Mouse (Mus musculus): ENCODE data around the gene Pts. TPM values are rescaled to one million over a fixed set of nuclear protein-coding genes. Genes with fewer than 3 reads are reported as not detected.

The Pts gene
- polyA plus RNA-seq, 1 experiment, result 58.6 TPM

DNA sequence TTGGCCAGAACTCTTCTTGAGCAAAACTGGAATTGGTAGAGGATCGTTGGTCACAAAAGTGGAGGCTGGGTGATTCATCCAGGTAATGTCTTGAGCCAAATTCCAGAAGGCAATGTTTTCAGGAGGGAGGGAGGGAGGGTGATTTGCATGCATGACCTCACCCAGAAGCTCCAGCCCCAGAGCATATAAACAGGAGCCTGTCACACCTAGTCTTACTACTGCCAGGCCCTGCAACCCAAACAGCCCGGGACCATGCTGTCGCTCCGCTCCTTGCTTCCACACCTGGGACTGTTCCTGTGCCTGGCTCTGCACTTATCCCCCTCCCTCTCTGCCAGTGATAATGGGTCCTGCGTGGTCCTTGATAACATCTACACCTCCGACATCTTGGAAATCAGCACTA lies 34.2 kb downstream of the Pts start, which contains the start of gene Plet1:
Plet1 (plus strand) TSS at position 215 of the 400 bp plus-strand sequence.
- TF ChIP-seq POLR2A (IDR thresholded peaks at IDR 0.05; ENCODE audit: low read depth, low read length) (no peak), CTCF (conservative IDR thresholded peaks at IDR 0.05; ENCODE audit: insufficient read depth, insufficient read length, low read depth, low read length) (no peak)
- 46% methylated on average over 6 of the region's 6 CpGs for WGBS

DNA sequence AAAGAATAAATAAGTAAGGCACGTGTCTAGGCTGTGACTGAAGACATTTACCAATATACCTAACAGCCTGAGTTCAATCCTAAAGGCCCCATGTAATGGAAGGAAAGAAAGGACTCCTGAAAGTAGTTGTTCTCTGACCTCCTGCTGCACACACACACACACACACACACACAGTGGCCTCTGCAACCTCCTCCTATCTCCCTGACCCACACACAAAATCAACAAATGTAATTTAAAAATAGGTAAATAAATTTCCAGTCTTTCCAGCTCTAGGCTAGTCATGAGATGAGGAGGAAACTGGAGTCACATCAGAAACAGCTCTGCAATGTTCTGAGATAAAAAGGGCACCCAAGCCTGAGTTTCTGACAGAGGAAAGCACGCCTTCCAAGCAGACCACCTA lies 34.7 kb downstream of the Pts start:
- H3K4me1 ChIP-seq (ENCODE audit: control insufficient read depth, insufficient read depth, low read length), result no peaks in the 10 kb centered on the region
- 64% methylated on average over 2 of the region's 2 CpGs for WGBS
- no peak for DNase-seq
- no peaks in the 10 kb centered on the region for H3K27me3 ChIP-seq (replicated peaks; ENCODE audit: control insufficient read depth, insufficient read depth, low read length)
- TF ChIP-seq CTCF (conservative IDR thresholded peaks at IDR 0.05; ENCODE audit: insufficient read depth, insufficient read length, low read depth, low read length) (no peak), POLR2A (IDR thresholded peaks at IDR 0.05; ENCODE audit: low read depth, low read length) (no peak)
- H3K4me3 ChIP-seq (ENCODE audit: insufficient read depth, low read depth, low read length), result no peak overlapping the region
- H3K27ac ChIP-seq (ENCODE audit: insufficient read depth, low read depth, low read length), result no peak overlapping the region; the same call in 1 of the 2 replicates
- no peaks in the 10 kb centered on the region for H3K36me3 ChIP-seq (ENCODE audit: control insufficient read depth, insufficient read depth, low read length)

More for the DNA sequence above, 34.2 kb downstream of the Pts start, which contains the start of gene Plet1:
- H3K27me3 ChIP-seq (replicated peaks; ENCODE audit: control insufficient read depth, insufficient read depth, low read length), result no peaks in the 10 kb centered on the region
- peak within 1 kb of the TSS; percentile 52 for H3K4me3 ChIP-seq (ENCODE audit: insufficient read depth, low read depth, low read length)
- no peaks in the 10 kb centered on the region for H3K36me3 ChIP-seq (ENCODE audit: control insufficient read depth, insufficient read depth, low read length)
- H3K4me1 ChIP-seq (ENCODE audit: control insufficient read depth, insufficient read depth, low read length), result no peaks in the 10 kb centered on the region
- DNase-seq, result peak; percentile 48
- H3K27ac ChIP-seq (ENCODE audit: insufficient read depth, low read depth, low read length), result peak within 1 kb of the TSS; percentile 69

DNA sequence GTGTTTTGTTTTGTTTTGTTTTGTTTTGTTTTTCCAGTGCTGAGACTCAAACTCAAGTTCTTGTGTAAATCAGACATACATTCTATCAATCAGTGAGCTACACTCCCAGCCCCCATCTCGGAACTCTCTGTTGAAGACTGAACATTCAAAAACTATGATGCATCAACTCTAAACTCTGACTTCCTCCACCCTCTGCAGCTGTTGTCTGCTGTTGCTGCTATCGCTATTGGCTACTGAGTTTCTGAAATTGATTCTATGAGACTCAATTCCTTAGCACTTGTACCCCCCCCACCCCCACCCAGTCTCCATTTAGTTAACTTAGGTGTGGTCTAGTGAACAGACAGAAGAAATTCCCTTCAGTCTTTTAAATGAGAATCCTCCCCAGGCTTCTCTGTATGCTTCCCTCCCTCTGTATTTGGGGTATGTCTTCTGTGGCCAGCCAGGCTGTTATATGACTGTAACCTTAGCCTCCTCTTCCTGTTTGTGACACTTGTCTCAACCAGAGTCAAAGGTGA lies 36.9 kb downstream of the Pts start:
- no peak overlapping the region for H3K27ac ChIP-seq (ENCODE audit: insufficient read depth, low read depth, low read length)
- 79% methylated on average over 2 of the region's 2 CpGs for WGBS
- no peaks in the 10 kb centered on the region for H3K4me1 ChIP-seq (ENCODE audit: control insufficient read depth, insufficient read depth, low read length)
- H3K4me3 ChIP-seq (ENCODE audit: insufficient read depth, low read depth, low read length), result no peak overlapping the region
- no peak for DNase-seq
- TF ChIP-seq CTCF (conservative IDR thresholded peaks at IDR 0.05; ENCODE audit: insufficient read depth, insufficient read length, low read depth, low read length) (no peak), POLR2A (IDR thresholded peaks at IDR 0.05; ENCODE audit: low read depth, low read length) (no peak)
- no peaks in the 10 kb centered on the region for H3K27me3 ChIP-seq (replicated peaks; ENCODE audit: control insufficient read depth, insufficient read depth, low read length)
- no peaks in the 10 kb centered on the region for H3K36me3 ChIP-seq (ENCODE audit: control insufficient read depth, insufficient read depth, low read length)

DNA sequence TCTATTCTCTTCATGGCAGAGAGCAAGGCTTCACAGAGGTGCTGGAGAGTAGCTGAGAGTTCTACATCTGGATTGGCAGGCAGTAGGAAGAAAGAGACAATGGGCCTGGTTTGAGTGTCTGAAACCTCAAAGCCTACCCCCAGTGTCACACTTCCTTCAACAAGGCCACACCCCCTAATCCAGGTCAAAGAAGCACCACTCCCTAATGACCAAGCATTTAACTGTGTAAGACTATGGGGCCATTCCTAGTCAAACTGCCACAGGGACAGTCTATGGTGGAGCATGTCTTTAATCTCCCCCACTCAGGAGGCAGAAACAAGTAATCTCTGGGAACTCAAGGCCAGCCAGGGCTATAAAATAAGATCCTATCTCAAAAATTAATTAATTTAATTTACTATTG lies 37.7 kb downstream of the Pts start:
- H3K27ac ChIP-seq (ENCODE audit: insufficient read depth, low read depth, low read length), result no peak overlapping the region

DNA sequence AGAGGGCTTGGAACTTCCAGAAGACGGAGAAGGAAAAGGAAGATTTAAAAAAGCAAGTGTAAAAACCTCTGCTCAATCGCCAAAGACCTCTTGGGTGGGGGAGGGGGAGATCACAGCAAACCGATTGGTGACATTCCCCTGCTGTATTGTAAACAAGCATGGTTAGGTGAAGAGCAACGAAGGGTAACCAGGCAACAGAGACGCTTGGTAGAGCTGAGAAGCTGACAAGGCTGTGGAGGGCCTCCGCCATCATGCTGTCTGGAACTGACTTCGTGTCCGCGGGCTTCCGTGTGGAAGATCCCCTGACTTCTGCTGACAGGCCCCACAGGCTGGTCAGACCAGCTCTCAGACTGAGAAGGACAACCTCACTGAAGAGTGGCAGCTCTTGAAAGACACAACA lies 43.0 kb downstream of the Pts start:
- no peak for DNase-seq
- H3K4me1 ChIP-seq (ENCODE audit: control insufficient read depth, insufficient read depth, low read length), result no peaks in the 10 kb centered on the region
- no peaks in the 10 kb centered on the region for H3K36me3 ChIP-seq (ENCODE audit: control insufficient read depth, insufficient read depth, low read length)
- 27% methylated on average over 10 of the region's 10 CpGs for WGBS
- H3K27ac ChIP-seq (ENCODE audit: insufficient read depth, low read depth, low read length), result no peak overlapping the region
- no peak overlapping the region for H3K4me3 ChIP-seq (ENCODE audit: insufficient read depth, low read depth, low read length)
- no peaks in the 10 kb centered on the region for H3K27me3 ChIP-seq (replicated peaks; ENCODE audit: control insufficient read depth, insufficient read depth, low read length)
- TF ChIP-seq POLR2A (IDR thresholded peaks at IDR 0.05; ENCODE audit: low read depth, low read length), result no peak
- TF ChIP-seq CTCF (conservative IDR thresholded peaks at IDR 0.05; ENCODE audit: insufficient read depth, insufficient read length, low read depth, low read length), result no peak

More for the DNA sequence above, 37.7 kb downstream of the Pts start:
- Histone ChIP-seq H3K36me3 (ENCODE audit: control insufficient read depth, insufficient read depth, low read length) (no peaks in the 10 kb centered on the region), H3K27me3 (replicated peaks; ENCODE audit: control insufficient read depth, insufficient read depth, low read length) (no peaks in the 10 kb centered on the region), H3K4me1 (ENCODE audit: control insufficient read depth, insufficient read depth, low read length) (no peaks in the 10 kb centered on the region), H3K4me3 (ENCODE audit: insufficient read depth, low read depth, low read length) (no peak overlapping the region)
- DNase-seq, result no peak
- TF ChIP-seq CTCF (conservative IDR thresholded peaks at IDR 0.05; ENCODE audit: insufficient read depth, insufficient read length, low read depth, low read length), result no peak

DNA sequence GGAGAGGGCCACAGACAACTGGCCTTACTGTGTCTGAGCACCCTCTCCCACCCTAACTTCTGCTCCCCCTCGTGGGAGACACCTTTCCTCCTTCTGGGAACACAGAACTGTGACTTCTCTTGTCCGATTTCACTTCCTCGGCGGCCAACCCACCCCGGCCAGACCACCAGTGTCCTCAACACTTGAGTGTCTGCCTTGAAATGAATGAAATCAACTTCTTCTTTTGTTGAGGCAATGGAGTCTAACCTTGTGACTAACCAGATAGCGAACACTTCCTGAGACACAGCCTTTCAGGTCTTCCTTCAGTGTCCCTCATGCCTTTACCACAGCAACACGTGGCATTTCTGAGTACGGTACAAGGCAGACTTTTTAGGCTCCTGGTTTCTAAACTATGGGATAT lies 45.8 kb downstream of the Pts start:
- no peak for DNase-seq
- Histone ChIP-seq H3K27me3 (replicated peaks; ENCODE audit: control insufficient read depth, insufficient read depth, low read length) (no peaks in the 10 kb centered on the region), H3K36me3 (ENCODE audit: control insufficient read depth, insufficient read depth, low read length) (no peaks in the 10 kb centered on the region), H3K27ac (ENCODE audit: insufficient read depth, low read depth, low read length) (no peak overlapping the region), H3K4me1 (ENCODE audit: control insufficient read depth, insufficient read depth, low read length) (no peaks in the 10 kb centered on the region), H3K4me3 (ENCODE audit: insufficient read depth, low read depth, low read length) (no peak overlapping the region)
- no peak for TF ChIP-seq POLR2A (IDR thresholded peaks at IDR 0.05; ENCODE audit: low read depth, low read length)
- TF ChIP-seq CTCF (conservative IDR thresholded peaks at IDR 0.05; ENCODE audit: insufficient read depth, insufficient read length, low read depth, low read length), result no peak
- WGBS, result 85% methylated on average over 8 of the region's 8 CpGs

DNA sequence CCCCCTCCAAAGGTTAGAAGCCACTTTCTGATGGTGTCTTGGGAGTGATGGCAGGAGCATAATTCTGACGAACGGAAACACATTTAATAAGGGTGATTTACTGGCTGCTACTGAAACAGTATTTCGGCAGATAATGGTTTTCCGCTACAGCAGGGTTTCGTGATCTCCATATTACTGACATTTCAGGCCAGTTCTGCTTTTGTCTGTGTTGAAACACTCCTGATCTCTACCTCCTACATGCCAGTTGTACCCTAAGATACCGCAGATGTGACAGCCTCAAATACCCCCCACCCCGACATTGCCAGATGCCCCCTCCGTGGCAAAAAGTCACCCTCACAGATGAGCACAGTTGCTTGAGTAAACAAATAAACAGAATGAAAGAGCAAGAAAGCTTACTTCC lies 49.0 kb downstream of the Pts start:
- Histone ChIP-seq H3K27me3 (replicated peaks; ENCODE audit: control insufficient read depth, insufficient read depth, low read length) (no peaks in the 10 kb centered on the region), H3K4me1 (ENCODE audit: control insufficient read depth, insufficient read depth, low read length) (0 out of 2 replicates have a peak, but pooled peaks cover 4% of the 10 kb centered on the region), H3K4me3 (ENCODE audit: insufficient read depth, low read depth, low read length) (no peak overlapping the region), H3K36me3 (ENCODE audit: control insufficient read depth, insufficient read depth, low read length) (no peaks in the 10 kb centered on the region), H3K27ac (ENCODE audit: insufficient read depth, low read depth, low read length) (no peak overlapping the region)
- whole genome bisulfite sequencing, result 57% methylated on average over 8 of the region's 8 CpGs
- no peak for DNase-seq
- TF ChIP-seq POLR2A (IDR thresholded peaks at IDR 0.05; ENCODE audit: low read depth, low read length), result no peak
- no peak for TF ChIP-seq CTCF (conservative IDR thresholded peaks at IDR 0.05; ENCODE audit: insufficient read depth, insufficient read length, low read depth, low read length)

Data from kidney, adult 2 months (tissue).